Mouse (Mus musculus): ENCODE data around the gene Prkacb.
"Not testable (repeated sequence)": the region's sequence is repeated elsewhere in the genome, so short reads cannot be mapped to it uniquely, and the experiment has no call there.

Gene Prkacb

DNA sequence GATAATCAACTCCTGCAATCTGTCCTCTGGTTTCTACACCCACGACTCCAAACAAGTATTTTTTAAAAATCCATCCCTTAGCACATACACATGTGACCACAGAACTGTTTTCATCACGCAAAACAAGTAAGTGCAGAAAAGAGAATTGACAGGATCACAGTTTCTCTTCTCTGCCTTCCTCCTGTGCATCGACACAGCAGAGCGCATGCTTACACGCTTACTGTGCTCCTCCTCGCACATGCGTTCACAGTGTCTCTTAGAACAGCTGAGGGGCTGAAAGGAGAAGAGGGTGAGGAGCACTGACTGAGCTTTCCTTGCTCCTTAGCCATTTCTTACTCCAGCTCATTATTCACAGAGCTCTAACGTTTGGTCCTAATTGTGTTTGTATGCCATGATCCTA lies 33.9 kb downstream of the Prkacb start:
- DNase-seq (ENCODE audit: low spot score in 2 of 2) = peak; percentile 57

DNA sequence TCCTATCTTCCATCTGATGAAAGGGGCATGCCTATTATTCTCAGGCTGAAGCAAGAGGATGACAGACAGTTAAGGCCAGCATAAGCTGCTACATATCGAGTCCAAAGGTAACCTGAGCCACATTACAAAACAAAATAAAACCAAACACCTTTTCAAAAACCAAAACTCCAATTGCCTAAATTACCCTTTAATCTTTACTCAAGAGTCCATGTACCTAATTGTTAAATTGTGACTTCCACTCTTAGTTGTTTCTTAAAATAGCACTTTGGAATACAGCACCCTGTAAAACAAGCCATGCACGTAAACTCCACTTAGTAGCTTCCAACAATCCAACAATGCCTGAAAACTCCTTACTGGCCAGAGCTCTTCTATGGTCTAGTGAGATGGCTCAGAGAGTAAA lies 34.3 kb downstream of the Prkacb start:
- no peak for DNase-seq (ENCODE audit: low spot score in 2 of 2)

GRCm38 (mm10) chr3:146776711-146777110 lies 36.1 kb downstream of the Prkacb start:
- DNase-seq (ENCODE audit: low spot score in 2 of 2) = no peak

GRCm38 (mm10) chr3:146770853-146771252 lies 41.9 kb downstream of the Prkacb start:
- DNase-seq (ENCODE audit: low spot score in 2 of 2) = no peak

DNA sequence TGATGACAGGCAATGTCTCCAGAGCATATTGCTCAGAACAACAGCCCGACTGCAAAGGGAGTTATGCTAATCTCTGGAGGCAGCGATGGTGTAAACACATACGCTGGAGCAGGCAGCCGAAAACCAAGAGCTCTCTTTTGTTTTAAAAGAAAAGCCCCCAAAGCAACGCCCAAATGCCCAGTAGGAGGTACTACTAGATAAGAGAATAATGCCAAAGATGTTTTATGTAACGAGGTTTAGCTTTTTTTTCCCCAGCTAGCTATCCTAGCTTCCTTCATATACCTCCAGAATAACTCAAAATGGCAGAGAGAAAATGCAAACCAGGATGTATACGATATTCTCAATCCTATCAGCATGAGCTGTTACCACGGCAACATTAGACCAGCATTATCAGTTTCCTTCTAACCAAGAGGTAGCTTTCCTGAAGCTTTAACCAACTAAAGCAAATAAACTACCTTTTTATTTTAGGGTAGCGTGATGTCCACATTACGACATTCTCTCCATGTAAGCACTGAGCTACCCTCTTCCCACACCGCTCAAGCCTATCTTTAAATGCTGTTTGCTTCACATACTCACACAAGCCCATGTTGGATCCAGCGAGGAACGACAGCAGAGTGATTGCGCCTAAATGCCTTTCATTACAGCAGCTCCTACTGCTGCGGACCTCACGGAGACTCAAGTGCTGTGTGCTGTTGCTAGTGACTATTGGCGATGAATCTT lies 42.7 kb downstream of the Prkacb start:
- DNase-seq (ENCODE audit: low spot score in 2 of 2) = no peak

- no peak for DNase-seq (ENCODE audit: low spot score in 2 of 2)
These were observed 43.2 kb downstream of the Prkacb start for GRCm38 (mm10) chr3:146769569-146769939.

GRCm38 (mm10) chr3:146768921-146769320 lies 43.9 kb downstream of the Prkacb start:
- DNase-seq (ENCODE audit: low spot score in 2 of 2) = no peak

- DNase-seq (ENCODE audit: low spot score in 2 of 2) = no peak
These were observed 44.4 kb downstream of the Prkacb start for GRCm38 (mm10) chr3:146768360-146768759.

GRCm38 (mm10) chr3:146766701-146767181 lies 46.0 kb downstream of the Prkacb start:
- DNase-seq (ENCODE audit: low spot score in 2 of 2) = no peak

GRCm38 (mm10) chr3:146766071-146766605 lies 46.7 kb downstream of the Prkacb start:
- no peak for DNase-seq (ENCODE audit: low spot score in 2 of 2)

DNA sequence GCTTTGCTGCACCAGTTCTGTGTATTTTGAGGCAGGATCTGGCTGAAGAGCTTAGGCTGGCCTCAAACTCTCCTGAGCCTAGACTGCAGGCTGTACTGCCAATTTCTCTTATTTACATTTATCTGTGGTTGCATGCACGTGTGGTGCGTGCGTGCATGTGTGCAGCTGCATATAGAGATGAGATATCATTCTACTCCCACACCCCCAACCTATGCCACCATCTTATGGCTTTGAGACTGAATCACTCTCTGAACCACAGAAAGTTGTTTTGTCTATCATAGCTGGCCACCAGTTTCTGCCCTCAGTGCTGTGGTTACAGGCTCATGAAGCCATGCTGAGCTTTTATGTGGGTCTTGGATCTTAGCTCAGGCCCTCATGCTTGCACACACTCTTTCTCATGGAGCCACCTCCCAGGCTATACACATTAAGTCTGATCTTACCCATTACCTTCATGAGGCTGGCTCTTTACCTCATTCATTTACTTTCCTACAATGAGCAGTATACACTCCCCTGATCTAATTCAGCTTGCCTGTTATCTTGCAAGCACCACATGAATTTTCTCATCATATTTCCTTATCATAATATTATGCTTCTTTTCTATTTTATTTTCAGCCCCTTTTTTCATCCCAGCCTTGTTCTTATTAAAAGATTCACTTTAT lies 47.8 kb downstream of the Prkacb start:
- no peak for DNase-seq (ENCODE audit: low spot score in 2 of 2)

DNA sequence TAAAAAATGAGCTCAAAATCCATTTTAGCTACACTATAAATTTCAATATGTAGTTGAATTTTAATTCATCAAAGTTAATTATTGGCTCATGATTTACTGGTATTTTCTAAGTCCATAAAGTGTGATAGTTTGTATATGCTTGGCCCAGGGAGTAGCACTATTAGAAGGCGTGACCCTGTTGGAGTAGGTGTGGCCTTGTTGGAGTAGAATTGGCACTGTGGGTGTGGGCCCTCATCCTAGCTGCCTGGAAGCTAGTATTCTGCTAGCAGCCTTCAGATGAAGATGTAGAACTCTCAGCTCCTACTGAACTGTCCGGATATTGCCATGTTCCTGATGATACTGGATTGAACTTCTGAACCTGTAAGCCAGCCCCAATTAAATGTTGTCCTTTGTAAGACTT lies 49.7 kb downstream of the Prkacb start:
- DNase-seq (ENCODE audit: low spot score in 2 of 2) = not testable (repeated sequence)

DNA sequence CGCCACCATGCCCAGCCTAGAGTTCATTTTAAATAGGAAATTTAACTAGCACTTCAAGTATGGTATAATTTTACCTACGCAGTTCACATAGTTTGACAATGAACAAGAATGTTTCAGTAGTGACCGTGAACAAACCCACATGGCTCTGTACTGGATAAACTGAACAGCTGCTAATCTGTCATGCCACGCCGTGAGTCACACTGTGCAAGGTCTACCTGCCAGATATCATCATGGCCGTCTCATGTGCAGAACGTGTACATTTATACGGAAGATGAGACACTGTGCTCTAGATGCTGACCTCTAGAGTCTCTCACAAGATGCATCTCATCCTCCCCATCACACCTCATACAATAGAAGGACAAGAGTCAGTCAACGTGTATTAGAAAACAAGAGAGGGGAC lies 51.5 kb downstream of the Prkacb start:
- DNase-seq (ENCODE audit: low spot score in 2 of 2) = no peak

DNA sequence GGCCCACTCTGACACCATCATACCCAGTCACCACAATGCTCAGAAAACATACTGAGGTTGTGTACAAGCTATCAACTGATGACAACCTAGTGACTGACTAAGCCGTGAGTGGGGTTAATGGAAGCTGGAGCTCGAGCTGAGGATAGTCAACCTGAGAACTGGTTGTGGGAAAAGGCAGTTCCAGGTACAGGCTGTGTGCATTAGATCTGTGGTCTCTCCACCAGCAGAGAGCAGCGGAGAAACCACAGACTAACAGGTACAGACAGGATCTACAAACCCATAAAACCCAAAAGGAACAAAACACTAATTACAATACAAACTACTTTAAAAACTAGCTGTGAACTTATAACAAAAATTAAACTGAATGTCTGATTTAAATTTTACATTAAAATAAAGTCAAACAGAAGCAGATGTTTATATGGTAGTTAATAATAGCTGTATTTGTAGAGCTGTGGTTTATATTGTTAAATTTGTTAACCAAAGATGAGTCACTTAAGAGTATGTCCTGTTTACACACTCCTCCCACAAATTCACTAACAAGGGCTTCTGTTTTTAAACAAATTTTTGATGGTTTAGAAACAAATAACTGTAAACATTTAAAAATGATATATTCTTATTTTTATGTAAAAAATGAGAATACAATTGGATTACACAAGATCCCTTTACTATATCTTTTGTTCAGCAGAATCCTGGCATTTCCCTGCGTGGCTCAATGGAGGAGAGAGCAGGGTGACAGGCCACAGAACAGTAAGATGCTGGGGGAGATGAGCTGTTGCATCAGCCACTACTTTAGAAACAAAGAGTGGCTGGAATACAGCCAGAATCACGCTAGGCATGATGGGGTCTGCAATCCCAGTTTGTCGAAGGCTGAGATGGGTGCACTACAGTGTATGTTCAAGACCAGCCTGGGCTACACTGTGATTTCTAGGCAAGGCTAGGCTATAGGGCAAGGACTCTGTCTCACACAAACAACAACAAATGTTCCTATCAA lies 54.5 kb downstream of the Prkacb start:
- DNase-seq (ENCODE audit: low spot score in 2 of 2) = no peak

GRCm38 (mm10) chr3:146754270-146754669 lies 58.5 kb downstream of the Prkacb start:
- no peak for DNase-seq (ENCODE audit: low spot score in 2 of 2)

DNA sequence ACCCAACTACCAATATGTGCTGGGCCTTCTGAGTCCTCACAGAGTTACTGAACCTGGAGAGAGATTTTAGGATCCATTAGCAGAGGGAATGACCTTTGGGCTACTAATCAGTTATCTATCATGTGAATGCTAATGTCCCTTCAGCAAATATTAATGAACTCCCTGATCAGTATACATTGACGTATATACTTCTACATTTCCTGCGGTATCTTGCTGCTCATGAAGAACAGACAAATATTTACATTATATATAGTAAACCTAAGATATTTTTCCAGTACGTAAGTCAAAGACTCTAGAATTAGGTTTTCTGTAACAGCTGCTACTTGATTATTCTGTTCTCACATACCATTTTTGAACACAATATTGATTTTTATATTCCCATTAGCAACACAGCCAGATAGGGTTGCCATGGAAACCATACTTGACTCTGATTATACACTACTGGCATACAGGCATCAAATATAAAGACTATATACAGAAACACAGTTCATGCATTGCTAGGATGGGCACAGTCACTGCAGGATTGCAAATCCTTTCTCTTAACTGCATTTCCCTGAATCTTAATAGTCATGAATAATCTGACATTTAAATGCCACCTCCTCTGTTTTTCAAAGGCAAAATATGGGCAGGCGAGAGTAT lies 71.1 kb downstream of the Prkacb start:
- no peak for DNase-seq (ENCODE audit: low spot score in 2 of 2)

DNA sequence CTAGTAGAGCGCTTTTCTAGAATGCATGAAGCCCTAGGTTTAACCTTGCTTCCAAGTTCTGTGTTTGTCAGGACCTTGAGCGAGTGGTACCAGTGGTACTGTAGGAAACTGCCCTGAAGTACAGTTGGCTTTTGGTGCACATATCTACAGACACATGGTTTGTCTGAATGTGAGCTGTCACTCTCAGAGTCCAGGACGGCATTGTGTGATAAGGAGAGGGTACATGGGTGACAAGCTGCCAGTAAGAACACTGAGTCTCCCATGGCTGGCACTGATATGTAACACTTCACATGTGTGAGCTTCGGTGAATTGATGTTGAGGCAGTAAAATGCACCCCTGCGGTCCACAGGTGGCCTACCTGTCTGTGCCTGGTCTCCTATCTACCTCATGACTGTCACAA lies 71.6 kb downstream of the Prkacb start:
- no peak for DNase-seq (ENCODE audit: low spot score in 2 of 2)

- not testable (repeated sequence) for DNase-seq (ENCODE audit: low spot score in 2 of 2)
These were observed 76.6 kb downstream of the Prkacb start for GRCm38 (mm10) chr3:146736186-146736585.

DNA sequence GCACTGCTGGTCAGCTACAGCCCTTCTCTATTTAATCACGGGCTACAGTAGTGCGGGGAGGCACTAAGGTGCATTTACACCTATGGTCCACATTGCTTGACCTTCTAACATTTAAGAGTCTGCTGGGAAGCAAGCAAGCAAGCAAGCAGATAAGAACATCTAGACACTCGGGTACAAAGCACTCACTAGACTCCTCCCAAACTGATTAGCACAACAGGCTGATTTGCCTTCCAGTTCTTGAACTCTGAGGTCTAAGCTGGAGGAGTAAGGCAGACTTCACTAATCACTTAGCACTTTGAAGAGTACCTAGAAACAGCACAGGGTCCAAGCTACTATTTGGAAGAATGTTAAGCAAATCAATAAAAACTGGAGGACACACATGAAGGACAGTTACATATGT lies 77.1 kb downstream of the Prkacb start:
- no peak for DNase-seq (ENCODE audit: low spot score in 2 of 2)

DNA sequence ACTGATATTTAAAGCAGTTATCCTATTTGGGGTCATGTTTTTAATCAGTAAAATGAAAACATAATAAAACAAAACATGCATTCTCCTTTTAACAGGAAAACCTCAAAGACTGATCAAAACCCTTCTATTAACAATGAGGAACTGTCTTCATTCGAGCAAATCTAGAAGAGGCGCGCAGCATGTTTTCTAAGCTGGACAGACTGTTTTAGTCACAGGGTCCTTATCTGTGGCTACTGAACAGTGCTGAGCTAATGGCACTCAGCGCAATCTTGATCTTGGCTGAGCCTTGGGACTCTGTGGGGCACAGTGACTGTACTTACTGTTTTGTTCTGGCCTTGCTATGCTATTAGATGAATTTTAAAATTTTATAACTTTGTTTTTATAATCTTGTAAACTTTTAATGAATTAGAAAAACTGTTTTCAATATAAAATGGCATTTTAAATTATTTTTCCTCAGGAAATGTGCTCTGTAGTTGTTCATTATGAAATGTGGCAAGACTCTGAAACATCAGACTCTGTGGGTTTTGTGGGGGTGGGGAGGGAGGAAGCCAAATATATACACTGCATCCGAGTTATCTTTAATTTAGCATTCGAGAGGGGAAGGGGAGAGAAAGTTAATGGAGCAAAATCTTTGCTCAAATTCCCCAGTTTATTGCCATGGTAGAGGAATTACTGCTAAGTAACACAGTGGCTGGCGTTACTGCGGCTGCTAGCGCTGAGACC lies 77.7 kb downstream of the Prkacb start:
- no peak for DNase-seq (ENCODE audit: low spot score in 2 of 2)

DNA sequence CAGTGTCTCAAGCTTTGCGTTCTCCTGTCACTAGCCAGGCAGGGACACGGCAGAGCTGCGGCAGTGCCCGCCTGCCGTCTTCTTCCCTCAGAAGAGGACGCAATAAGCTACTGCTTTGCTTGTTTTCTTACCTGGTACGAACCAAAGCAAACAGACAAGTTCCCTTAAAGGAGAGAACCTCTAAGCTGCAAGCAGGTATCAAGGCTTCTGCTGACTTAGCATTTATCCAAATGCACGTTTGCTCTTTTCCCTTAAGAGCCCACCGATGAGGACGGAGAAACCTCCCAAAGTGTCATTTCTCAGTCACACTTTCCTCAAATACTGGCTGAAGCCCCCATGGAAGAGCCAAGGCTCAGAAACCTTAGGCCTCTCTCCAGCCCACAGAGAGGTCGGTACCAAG lies 81.3 kb downstream of the Prkacb start:
- no peak for DNase-seq (ENCODE audit: low spot score in 2 of 2)
